Mouse (Mus musculus) stomach, postnatal 0 days (tissue): ENCODE data around the gene Lmod3.

Source experiments
- CTCF ChIP-seq: IDR thresholded peaks from 2 replicates; pipeline ENCODE4 v1.5.1; 2016; ENCODE audit warnings: antibody characterized with exemption, low read depth, mild to moderate bottlenecking, moderate library complexity
- EP300 ChIP-seq: optimal IDR thresholded peaks from 2 replicates; pipeline ENCODE3; 2016; ENCODE audit warnings: antibody characterized with exemption

GRCm38 (mm10) chr6:97297151-97297550 is 44.6 kb upstream of the Lmod3 start:
- TF ChIP-seq CTCF (no peak), EP300 (no peak)
